Mouse (Mus musculus) intestine, embryonic 15.5 days (tissue): ENCODE measurements around the gene Tmem56. TPM values are rescaled to one million over a fixed set of nuclear protein-coding genes. Genes with fewer than 3 reads are reported as not detected.

Experiments used
- ATAC-seq: fragments of 200-750 bp; cut with Nextera tagmentation; 2 replicates; pipeline ENCODE4 v1.8.0; 2017; ENCODE audit warnings: moderate TSS enrichment, moderate library complexity
- H3K27ac ChIP-seq: fragments of 300-500 bp; sonication (generic); 2 replicates; pipeline ENCODE4 v1.5.1; 2015; ENCODE audit warnings: mild to moderate bottlenecking, inconsistent platforms
- H3K27me3 ChIP-seq: fragments of 300-500 bp; sonication (generic); replicated peaks from 2 replicates; pipeline ENCODE4 v1.6.1; 2015; ENCODE audit warnings: inconsistent platforms
- H3K36me3 ChIP-seq: fragments of 300-500 bp; sonication (generic); 2 replicates; pipeline ENCODE4 v1.6.1; 2015; ENCODE audit warnings: inconsistent platforms
- H3K4me1 ChIP-seq: fragments of 300-500 bp; sonication (generic); replicated peaks from 2 replicates; pipeline ENCODE4 v1.6.1; 2015; ENCODE audit warnings: inconsistent platforms
- H3K4me2 ChIP-seq: fragments of 300-500 bp; sonication (generic); replicated peaks from 2 replicates; pipeline ENCODE4 v1.6.1; 2015; ENCODE audit warnings: mild to moderate bottlenecking, inconsistent platforms
- H3K4me3 ChIP-seq: fragments of 300-500 bp; sonication (generic); replicated peaks from 2 replicates; pipeline ENCODE4 v1.5.1; 2015; ENCODE audit warnings: inconsistent platforms
- H3K9ac ChIP-seq: fragments of 300-500 bp; sonication (generic); 2 replicates; pipeline ENCODE4 v1.6.1; 2015; ENCODE audit warnings: inconsistent platforms
- H3K9me3 ChIP-seq: fragments of 300-500 bp; sonication (generic); 2 replicates; pipeline ENCODE4 v1.6.1; 2016; ENCODE audit warnings: inconsistent platforms
- WGBS: fragments of 180-500 bp; shearing (Covaris S2); methylation state at CpG from one replicate; pipeline ENCODE4 v1.1.7; 2015; 5-methylcytosine and 5-hydroxymethylcytosine counted together
- polyA plus RNA-seq: library from polyadenylated mRNA; unstranded; fragments of >200 nt; fragmentation: Nextera tagmentation; extraction: Ambion mirVana; gene quantifications from 2 replicates; pipeline ENCODE4 v1.2.1, GENCODE M21; 2015

Tmem56 gene
- polyA plus RNA-seq, 1 experiment from 2014 or later, result 1.2 TPM

DNA sequence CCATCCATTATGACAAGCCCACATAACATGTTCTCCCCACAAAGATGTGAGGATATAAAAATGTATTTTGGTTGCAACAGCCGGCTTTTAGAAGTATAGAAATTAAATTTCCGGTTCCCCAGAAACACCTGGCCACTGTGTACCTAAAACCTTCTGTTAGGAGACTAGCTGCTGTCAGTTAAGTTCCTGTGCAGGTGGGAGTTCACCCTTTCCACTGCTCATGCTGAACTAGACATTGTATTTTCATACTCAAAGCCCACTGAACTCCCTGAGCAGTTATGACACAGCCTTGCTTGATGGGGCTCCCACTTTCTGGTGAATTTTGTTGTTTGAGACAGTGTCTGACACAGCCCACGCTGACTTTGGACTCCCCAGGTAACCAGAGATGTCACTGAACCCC, 69.4 kb downstream of the Tmem56 start:
- H3K4me2 ChIP-seq, result no peak overlapping the region
- H3K9ac ChIP-seq, result no peak overlapping the region
- H3K9me3 ChIP-seq, result no peaks in the 10 kb centered on the region
- H3K27me3 ChIP-seq, result no peaks in the 10 kb centered on the region
- H3K4me3 ChIP-seq, result no peak overlapping the region
- H3K36me3 ChIP-seq, result no peaks in the 10 kb centered on the region
- H3K4me1 ChIP-seq, result no peaks in the 10 kb centered on the region
- no peak overlapping the region for H3K27ac ChIP-seq
- ATAC-seq, result no peak
- 79% methylated on average over 3 of the region's 3 CpGs for WGBS

DNA sequence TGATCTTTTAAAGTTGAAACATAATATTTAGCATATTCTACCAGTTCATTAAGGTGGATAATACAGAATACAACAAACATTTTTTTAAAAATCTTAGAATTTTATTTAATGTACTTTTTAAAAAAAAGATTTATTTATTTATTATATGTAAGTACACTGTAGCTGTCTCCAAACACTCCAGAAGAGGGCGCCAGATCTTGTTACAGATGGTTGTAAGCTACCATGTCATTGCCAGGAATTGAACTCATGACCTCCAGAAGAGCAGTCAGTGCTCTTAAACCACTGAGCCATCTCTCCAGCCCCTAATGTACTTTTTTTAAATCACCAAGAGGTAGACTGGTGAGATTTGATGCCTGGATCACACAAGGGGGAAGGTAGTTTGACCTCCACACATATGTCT, 70.7 kb downstream of the Tmem56 start:
- no peaks in the 10 kb centered on the region for H3K4me1 ChIP-seq
- no peak overlapping the region for H3K4me2 ChIP-seq
- no peaks in the 10 kb centered on the region for H3K9me3 ChIP-seq
- no peak overlapping the region for H3K9ac ChIP-seq
- H3K36me3 ChIP-seq, result no peaks in the 10 kb centered on the region
- H3K27ac ChIP-seq, result no peak overlapping the region
- no peaks in the 10 kb centered on the region for H3K27me3 ChIP-seq
- ATAC-seq, result no peak
- WGBS, result 33% methylated on average over 1 of the region's 1 CpGs
- H3K4me3 ChIP-seq, result no peak overlapping the region

DNA sequence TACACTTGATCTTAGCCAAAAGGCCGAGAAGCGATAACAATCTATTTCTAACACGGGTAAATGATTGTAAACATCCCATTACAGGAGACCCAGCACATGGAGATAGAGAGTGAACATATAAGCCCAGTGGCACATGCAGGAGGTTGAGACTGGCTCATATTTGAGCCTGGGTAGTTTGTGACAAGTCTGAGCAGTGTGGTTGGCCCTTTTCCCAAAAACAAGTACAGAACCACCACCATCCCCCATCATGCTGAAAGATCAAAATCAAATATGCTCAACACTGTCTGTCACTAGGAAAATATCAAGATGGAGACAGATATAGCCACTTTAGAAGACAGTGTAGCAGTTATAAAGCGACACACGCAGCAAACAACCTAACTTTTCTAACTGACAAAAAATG, 73.9 kb downstream of the Tmem56 start:
- Histone ChIP-seq H3K27ac (no peak overlapping the region), H3K4me1 (no peaks in the 10 kb centered on the region), H3K27me3 (no peaks in the 10 kb centered on the region), H3K4me3 (no peak overlapping the region), H3K9me3 (no peaks in the 10 kb centered on the region), H3K4me2 (no peak overlapping the region), H3K9ac (no peak overlapping the region), H3K36me3 (no peaks in the 10 kb centered on the region)
- WGBS, result 88% methylated on average over 5 of the region's 5 CpGs
- no peak for ATAC-seq

GRCm38 (mm10) chr3:121206202-121206882, 76.6 kb downstream of the Tmem56 start:
- H3K4me1 ChIP-seq, result no peaks in the 10 kb centered on the region
- H3K4me3 ChIP-seq, result no peak overlapping the region
- no peaks in the 10 kb centered on the region for H3K36me3 ChIP-seq
- no peak for ATAC-seq
- no peak overlapping the region for H3K27ac ChIP-seq
- no peaks in the 10 kb centered on the region for H3K9me3 ChIP-seq
- H3K9ac ChIP-seq, result no peak overlapping the region
- no peaks in the 10 kb centered on the region for H3K27me3 ChIP-seq
- H3K4me2 ChIP-seq, result no peak overlapping the region
- 87% methylated on average over 19 of the region's 19 CpGs for WGBS

DNA sequence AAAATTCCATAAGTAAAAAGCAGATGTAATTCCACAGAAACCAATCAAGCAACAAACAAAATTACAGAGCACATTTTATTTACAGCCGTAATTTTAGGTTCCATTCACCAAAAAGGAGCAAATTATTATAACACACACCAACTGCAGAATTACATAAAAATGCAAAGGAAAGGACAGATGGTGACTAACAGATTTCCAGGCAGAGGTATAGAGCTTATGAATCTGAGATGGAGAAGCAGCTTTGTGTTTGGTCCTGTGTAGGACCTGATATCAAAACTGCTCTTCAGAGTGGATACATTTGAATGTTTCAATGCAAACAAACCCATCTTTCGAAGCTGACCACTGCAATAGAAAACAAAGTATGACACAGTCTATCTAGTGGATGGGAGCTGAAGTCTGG, 80.3 kb downstream of the Tmem56 start:
- ATAC-seq, result no peak
- Histone ChIP-seq H3K27me3 (no peaks in the 10 kb centered on the region), H3K9ac (no peak overlapping the region), H3K4me1 (no peaks in the 10 kb centered on the region), H3K27ac (no peak overlapping the region), H3K9me3 (no peaks in the 10 kb centered on the region), H3K4me3 (no peak overlapping the region), H3K4me2 (no peak overlapping the region), H3K36me3 (no peaks in the 10 kb centered on the region)
- WGBS, result 82% methylated on average over 2 of the region's 2 CpGs

DNA sequence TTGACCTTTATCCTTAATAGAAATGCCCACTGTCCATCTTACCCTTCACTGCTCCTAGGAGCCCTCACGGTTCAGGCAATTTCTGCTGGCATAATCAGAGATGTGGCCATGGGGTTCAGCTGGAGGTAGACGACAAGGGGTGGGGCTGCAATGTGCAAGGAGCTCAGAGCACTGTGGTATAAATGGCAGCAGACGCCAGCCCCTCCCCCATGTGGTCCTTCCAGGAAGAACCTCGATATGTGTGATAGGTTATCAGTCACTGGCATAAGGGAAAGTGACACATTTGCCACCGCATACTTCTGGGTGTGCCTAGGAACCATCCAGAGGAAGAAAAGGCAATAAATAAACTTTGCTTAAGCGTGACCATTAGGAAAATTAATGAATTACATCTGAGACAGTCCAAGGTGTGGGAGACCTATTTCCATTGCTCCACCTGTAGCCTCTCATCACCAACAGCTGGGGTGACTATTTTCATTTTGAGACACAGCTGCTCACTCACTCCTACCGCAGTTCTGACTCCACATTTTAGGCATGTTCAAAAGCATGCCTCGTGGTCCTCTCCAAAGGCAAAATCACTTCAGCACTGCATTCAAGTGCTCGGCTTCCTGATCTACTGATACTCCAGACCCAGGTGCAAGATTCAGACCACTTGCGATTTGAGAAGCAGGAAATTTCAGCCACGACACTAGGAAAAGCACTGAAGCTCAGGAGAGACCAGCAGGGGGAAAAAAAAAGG, 81.7 kb downstream of the Tmem56 start:
- no peak overlapping the region for H3K4me2 ChIP-seq

GRCm38 (mm10) chr3:121189199-121189598, 93.7 kb downstream of the Tmem56 start:
- Histone ChIP-seq H3K4me2 (no peak overlapping the region), H3K9me3 (no peaks in the 10 kb centered on the region), H3K36me3 (no peaks in the 10 kb centered on the region), H3K27ac (no peak overlapping the region), H3K4me1 (no peaks in the 10 kb centered on the region), H3K9ac (no peak overlapping the region), H3K4me3 (no peak overlapping the region), H3K27me3 (no peaks in the 10 kb centered on the region)
- ATAC-seq, result no peak
- WGBS, result 88% methylated on average over 2 of the region's 2 CpGs

More for the DNA sequence above, 81.7 kb downstream of the Tmem56 start:
- Histone ChIP-seq H3K4me3 (no peak overlapping the region), H3K27me3 (no peaks in the 10 kb centered on the region), H3K27ac (no peak overlapping the region), H3K36me3 (no peaks in the 10 kb centered on the region), H3K4me1 (no peaks in the 10 kb centered on the region), H3K9me3 (no peaks in the 10 kb centered on the region), H3K9ac (no peak overlapping the region)
- peak; percentile 86 for ATAC-seq
- 60% methylated on average over 11 of the region's 11 CpGs for WGBS

DNA sequence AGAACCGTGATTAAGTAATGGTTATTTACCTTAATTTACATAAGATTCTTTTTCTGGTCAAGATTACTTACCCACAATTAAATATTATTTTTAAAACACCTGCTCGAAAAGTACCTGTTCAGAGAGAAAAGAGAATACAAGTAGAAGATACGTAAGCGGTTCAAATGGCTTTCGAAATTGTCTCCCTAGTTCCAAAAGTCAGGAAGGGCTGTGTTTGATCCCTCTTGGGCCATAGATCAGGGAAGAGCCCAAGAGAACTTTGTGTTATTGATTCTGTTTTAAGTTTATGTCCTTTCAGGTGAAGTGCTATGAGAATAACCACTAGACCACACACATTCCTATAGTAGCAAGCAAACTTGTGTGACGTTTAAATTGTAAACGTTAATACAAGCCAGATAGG, 95.4 kb downstream of the Tmem56 start:
- WGBS, result 76% methylated on average over 7 of the region's 7 CpGs
- Histone ChIP-seq H3K9ac (no peak overlapping the region), H3K4me3 (no peak overlapping the region), H3K4me1 (no peaks in the 10 kb centered on the region), H3K4me2 (no peak overlapping the region), H3K27ac (no peak overlapping the region), H3K9me3 (no peaks in the 10 kb centered on the region), H3K36me3 (no peaks in the 10 kb centered on the region), H3K27me3 (no peaks in the 10 kb centered on the region)
- no peak for ATAC-seq

- Histone ChIP-seq H3K27ac (no peak overlapping the region), H3K9ac (no peak overlapping the region), H3K27me3 (no peaks in the 10 kb centered on the region), H3K36me3 (no peaks in the 10 kb centered on the region), H3K4me2 (no peak overlapping the region), H3K4me1 (no peaks in the 10 kb centered on the region), H3K4me3 (no peak overlapping the region), H3K9me3 (no peaks in the 10 kb centered on the region)
- ATAC-seq, result no peak
- 48% methylated on average over 3 of the region's 3 CpGs for WGBS
These were observed 96.0 kb downstream of the Tmem56 start for GRCm38 (mm10) chr3:121186925-121187324.

- Histone ChIP-seq H3K4me2 (no peak overlapping the region), H3K27ac (no peak overlapping the region), H3K36me3 (no peaks in the 10 kb centered on the region), H3K9ac (no peak overlapping the region), H3K4me1 (no peaks in the 10 kb centered on the region), H3K27me3 (no peaks in the 10 kb centered on the region), H3K4me3 (no peak overlapping the region), H3K9me3 (no peaks in the 10 kb centered on the region)
- no peak for ATAC-seq
- 98% methylated on average over 3 of the region's 3 CpGs for WGBS
These were observed 97.7 kb downstream of the Tmem56 start for GRCm38 (mm10) chr3:121185197-121185596.

- H3K9me3 ChIP-seq, result no peaks in the 10 kb centered on the region
- ATAC-seq, result no peak
- WGBS, result 90% methylated on average over 1 of the region's 1 CpGs
These were observed 106.9 kb downstream of the Tmem56 start for GRCm38 (mm10) chr3:121176011-121176410.

GRCm38 (mm10) chr3:121174248-121174945, 108.5 kb downstream of the Tmem56 start:
- H3K4me1 ChIP-seq, result no peaks in the 10 kb centered on the region
- H3K27ac ChIP-seq, result no peak overlapping the region
- no peaks in the 10 kb centered on the region for H3K27me3 ChIP-seq
- H3K9me3 ChIP-seq, result no peaks in the 10 kb centered on the region
- H3K4me3 ChIP-seq, result no peak overlapping the region
- no peak overlapping the region for H3K4me2 ChIP-seq
- no peak overlapping the region for H3K9ac ChIP-seq
- ATAC-seq, result no peak
- no peaks in the 10 kb centered on the region for H3K36me3 ChIP-seq
- WGBS, result 68% methylated on average over 9 of the region's 9 CpGs

More at GRCm38 (mm10) chr3:121176011-121176410, 106.9 kb downstream of the Tmem56 start:
- no peak overlapping the region for H3K27ac ChIP-seq
- no peaks in the 10 kb centered on the region for H3K27me3 ChIP-seq
- H3K4me3 ChIP-seq, result no peak overlapping the region
- H3K9ac ChIP-seq, result no peak overlapping the region
- H3K4me1 ChIP-seq, result no peaks in the 10 kb centered on the region
- no peak overlapping the region for H3K4me2 ChIP-seq
- H3K36me3 ChIP-seq, result no peaks in the 10 kb centered on the region
